Mouse (Mus musculus): Measurements from ENCODE around the gene Ggta1. TPM values are rescaled to one million over a fixed set of nuclear protein-coding genes. Genes with fewer than 3 reads are reported as not detected.

Gene Ggta1
- polyA plus RNA-seq, 1 experiment = 3.5 TPM

DNA sequence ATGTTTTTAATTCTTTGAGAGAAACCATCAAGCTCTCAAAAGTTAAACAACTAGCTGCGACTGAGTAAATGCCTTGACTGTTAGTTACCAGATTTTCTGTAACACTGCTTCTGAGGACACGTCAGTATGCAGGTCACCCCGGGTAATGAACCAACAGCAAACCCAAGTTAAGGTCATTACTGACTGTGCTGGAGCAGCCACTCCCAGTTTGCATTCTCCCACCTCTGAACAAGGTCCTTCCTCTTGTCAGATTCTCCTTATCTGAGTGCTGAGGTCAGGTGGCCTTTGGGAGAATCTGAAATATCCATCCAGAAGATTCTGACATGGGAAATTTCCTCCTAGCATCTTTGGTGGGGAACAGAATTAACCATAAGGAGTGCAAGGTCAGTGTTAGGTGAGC is 4.8 kb upstream of the Ggta1 start:
- 30% methylated on average over 3 of the region's 3 CpGs for WGBS
- H3K36me3 ChIP-seq (ENCODE audit: control insufficient read depth, insufficient read depth, low read length) = no peaks in the 10 kb centered on the region

DNA sequence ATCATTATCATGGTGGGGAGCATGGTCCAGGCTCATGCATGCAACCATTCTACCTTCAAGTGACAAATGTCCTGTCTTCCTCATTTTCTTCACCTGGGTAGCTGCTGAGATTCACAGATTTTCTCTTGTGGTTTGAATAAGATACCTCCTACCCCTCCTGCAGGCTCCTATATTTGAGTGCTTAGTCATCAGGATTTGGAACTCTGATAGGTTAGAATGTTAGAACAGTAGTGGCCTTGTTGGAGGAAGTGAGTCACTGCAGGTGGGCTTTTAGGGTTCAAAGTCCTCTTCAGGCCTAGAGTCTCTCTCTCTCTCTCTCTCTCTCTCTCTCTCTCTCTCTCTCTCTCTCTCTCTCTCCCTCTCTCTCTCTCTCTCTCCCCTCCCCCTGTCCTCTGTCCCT is 2.6 kb upstream of the Ggta1 start:
- Histone ChIP-seq H3K36me3 (ENCODE audit: control insufficient read depth, insufficient read depth, low read length) (no peaks in the 10 kb centered on the region), H3K27me3 (ENCODE audit: control insufficient read depth, insufficient read depth, low read length) (peaks cover 13% of the 10 kb centered on the region), H3K4me1 (ENCODE audit: control insufficient read depth, insufficient read depth, insufficient read length, low read length) (peaks cover 4% of the 10 kb centered on the region), H3K27ac (ENCODE audit: insufficient read depth, low read depth, low read length) (no peak overlapping the region), H3K4me3 (ENCODE audit: low read depth, low read length) (no peak overlapping the region)
- TF ChIP-seq CTCF (IDR thresholded peaks at IDR 0.05; ENCODE audit: extremely low read depth, insufficient read length, insufficient replicate concordance, low read depth, low read length) = no peak

More for the DNA sequence above, 4.8 kb upstream of the Ggta1 start:
- no peak for TF ChIP-seq CTCF (IDR thresholded peaks at IDR 0.05; ENCODE audit: extremely low read depth, insufficient read length, insufficient replicate concordance, low read depth, low read length)
- no peak for TF ChIP-seq POLR2A (IDR thresholded peaks at IDR 0.05; ENCODE audit: low read depth, low read length)
- H3K27ac ChIP-seq (ENCODE audit: insufficient read depth, low read depth, low read length) = no peak overlapping the region
- H3K27me3 ChIP-seq (ENCODE audit: control insufficient read depth, insufficient read depth, low read length) = peaks cover 2% of the 10 kb centered on the region; the same call in 1 of the 2 replicates
- peaks cover 3% of the 10 kb centered on the region; the same call in 1 of the 2 replicates for H3K4me1 ChIP-seq (ENCODE audit: control insufficient read depth, insufficient read depth, insufficient read length, low read length)
- H3K4me3 ChIP-seq (ENCODE audit: low read depth, low read length) = no peak overlapping the region

DNA sequence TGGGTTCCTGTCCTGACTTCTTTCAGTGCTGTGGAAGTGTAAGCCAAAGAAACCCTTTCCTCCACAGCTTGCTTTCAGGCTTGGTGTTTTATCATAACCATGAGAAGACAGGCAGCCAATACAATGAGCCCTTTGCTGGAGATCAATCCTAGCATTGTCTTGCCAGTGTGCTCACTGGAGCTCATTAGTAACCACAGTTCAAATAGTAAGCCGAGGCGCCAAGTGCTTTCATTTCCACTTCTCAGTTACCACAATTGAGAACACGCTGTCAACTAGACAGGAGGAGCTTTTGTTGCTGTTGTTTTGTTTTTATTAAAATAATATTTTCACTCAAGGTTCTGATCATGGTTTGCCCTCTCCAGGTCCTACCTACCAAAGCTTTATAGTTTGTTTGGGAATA is 1.5 kb upstream of the Ggta1 start:
- peaks cover 13% of the 10 kb centered on the region for H3K27me3 ChIP-seq (ENCODE audit: control insufficient read depth, insufficient read depth, low read length)
- peaks cover 4% of the 10 kb centered on the region for H3K4me1 ChIP-seq (ENCODE audit: control insufficient read depth, insufficient read depth, insufficient read length, low read length)
- H3K36me3 ChIP-seq (ENCODE audit: control insufficient read depth, insufficient read depth, low read length) = no peaks in the 10 kb centered on the region
- no peak overlapping the region for H3K4me3 ChIP-seq (ENCODE audit: low read depth, low read length)
- peak overlapping the region; percentile 57 for H3K27ac ChIP-seq (ENCODE audit: insufficient read depth, low read depth, low read length)
- TF ChIP-seq POLR2A (IDR thresholded peaks at IDR 0.05; ENCODE audit: low read depth, low read length) = no peak
- no peak for TF ChIP-seq CTCF (IDR thresholded peaks at IDR 0.05; ENCODE audit: extremely low read depth, insufficient read length, insufficient replicate concordance, low read depth, low read length)
- WGBS = 64% methylated on average over 3 of the region's 3 CpGs

DNA sequence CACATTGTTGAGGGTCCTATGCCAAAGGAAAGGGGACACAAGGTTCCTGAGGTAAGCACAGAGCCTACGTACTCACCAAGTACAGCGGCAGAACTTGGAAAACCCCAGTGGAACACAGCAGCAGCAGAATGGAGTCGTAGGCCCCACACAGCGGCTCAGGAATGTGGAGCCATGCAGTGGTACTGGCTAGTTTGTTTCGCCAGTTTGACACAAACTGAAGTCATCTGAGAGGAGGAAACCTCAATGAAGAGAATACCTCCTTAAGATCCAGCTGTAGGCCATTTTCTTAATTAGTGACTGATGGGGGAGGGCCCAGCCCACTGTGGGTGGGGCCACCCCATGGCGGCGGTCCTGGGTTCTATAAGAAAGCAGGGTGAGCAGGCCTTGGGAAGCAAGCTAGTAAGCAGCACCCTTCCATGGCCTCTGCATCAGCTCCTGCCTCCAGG is 1.1 kb upstream of the Ggta1 start:
- TF ChIP-seq POLR2A (IDR thresholded peaks at IDR 0.05; ENCODE audit: low read depth, low read length) (no peak), CTCF (IDR thresholded peaks at IDR 0.05; ENCODE audit: extremely low read depth, insufficient read length, insufficient replicate concordance, low read depth, low read length) (no peak)
- peaks cover 4% of the 10 kb centered on the region for H3K4me1 ChIP-seq (ENCODE audit: control insufficient read depth, insufficient read depth, insufficient read length, low read length)
- no peak overlapping the region for H3K4me3 ChIP-seq (ENCODE audit: low read depth, low read length)
- peak overlapping the region; percentile 57 for H3K27ac ChIP-seq (ENCODE audit: insufficient read depth, low read depth, low read length)
- H3K36me3 ChIP-seq (ENCODE audit: control insufficient read depth, insufficient read depth, low read length) = no peaks in the 10 kb centered on the region
- H3K27me3 ChIP-seq (ENCODE audit: control insufficient read depth, insufficient read depth, low read length) = peaks cover 13% of the 10 kb centered on the region
- 78% methylated on average over 7 of the region's 7 CpGs for WGBS

DNA sequence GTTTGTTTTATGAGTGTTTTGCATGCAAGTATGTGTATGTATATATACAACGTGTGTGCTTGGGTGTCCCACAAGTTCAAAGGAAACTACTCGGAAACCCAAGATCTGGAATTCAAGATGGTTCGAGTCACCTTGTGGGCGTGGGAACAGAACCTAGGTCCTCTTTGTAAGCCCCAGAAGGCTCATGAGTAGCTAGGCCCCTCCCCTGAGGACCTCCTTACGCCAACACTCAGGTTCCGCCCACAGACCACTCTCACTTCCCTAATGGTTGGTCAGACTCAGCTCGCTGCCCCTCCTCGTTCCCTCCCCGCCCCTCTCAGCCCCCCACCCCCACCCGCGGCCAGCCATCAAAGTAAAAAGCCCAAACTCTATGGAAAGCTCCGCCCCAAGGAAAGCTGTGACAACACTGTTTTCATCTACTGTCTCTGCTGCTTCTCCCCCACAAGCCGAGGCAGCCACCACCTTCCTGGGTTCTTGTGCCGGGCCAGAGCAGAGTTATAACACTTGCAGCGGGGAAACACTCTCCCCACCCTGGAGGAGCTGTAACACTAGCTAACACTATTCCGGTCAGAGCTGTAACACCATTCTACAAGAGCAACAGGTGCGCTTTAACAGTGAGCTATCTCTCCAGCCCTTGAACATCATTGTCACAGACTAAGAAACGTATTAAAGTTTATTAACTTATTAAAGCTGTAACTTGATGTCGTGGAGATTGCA is 499 bp upstream of the Ggta1 start:
- Histone ChIP-seq H3K4me1 (ENCODE audit: control insufficient read depth, insufficient read depth, insufficient read length, low read length) (peaks cover 4% of the 10 kb centered on the region), H3K27ac (ENCODE audit: insufficient read depth, low read depth, low read length) (peak overlapping the region; percentile 57), H3K36me3 (ENCODE audit: control insufficient read depth, insufficient read depth, low read length) (no peaks in the 10 kb centered on the region), H3K27me3 (ENCODE audit: control insufficient read depth, insufficient read depth, low read length) (peaks cover 13% of the 10 kb centered on the region), H3K4me3 (ENCODE audit: low read depth, low read length) (no peak overlapping the region)
- TF ChIP-seq CTCF (IDR thresholded peaks at IDR 0.05; ENCODE audit: extremely low read depth, insufficient read length, insufficient replicate concordance, low read depth, low read length) (no peak), POLR2A (IDR thresholded peaks at IDR 0.05; ENCODE audit: low read depth, low read length) (no peak)
- 47% methylated on average over 19 of the region's 19 CpGs for WGBS

DNA sequence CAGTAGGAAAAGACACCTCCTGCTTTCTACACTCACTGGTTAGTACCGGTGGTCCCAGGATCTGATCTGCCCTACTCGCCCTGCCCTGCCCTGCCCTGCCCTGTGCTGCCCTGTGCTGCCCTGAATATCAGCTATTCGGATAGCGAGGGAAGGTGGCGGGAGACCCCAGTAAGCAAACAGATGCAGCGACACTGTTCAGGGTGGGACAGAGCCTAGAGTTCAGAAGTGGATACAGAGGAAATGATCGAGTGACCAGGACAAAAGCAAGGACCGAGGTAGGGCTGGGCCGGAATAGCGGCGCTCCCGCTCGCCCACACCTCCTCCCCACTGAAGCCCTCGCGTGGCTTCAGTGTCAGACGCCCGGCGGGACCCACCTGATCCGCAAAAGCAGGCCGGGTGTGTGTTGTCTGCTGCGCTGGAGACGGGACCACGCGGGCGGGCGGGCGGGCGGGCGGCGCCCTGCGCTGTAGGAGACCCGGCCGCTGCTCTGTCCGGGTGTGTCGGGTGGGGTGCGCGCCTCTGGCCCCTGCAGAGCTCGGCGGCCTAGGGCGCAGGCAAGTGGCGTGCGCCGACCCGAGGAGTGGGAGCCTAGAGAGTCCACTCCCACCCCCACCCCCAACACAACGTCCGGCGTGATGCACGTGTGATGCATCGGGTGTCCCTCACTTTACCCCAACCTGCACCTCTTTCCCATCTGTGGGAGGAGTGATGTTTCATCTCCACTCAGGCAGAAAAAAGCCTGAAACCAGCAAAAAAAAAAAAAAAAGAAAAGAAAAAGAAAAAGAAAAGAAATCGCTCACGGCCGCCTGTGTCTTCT is 852 bp downstream of the Ggta1 start:
- WGBS = 2% methylated on average over 52 of the region's 52 CpGs
- TF ChIP-seq POLR2A (IDR thresholded peaks at IDR 0.05; ENCODE audit: low read depth, low read length) = no peak
- Histone ChIP-seq H3K4me1 (ENCODE audit: control insufficient read depth, insufficient read depth, insufficient read length, low read length) (peaks cover 2% of the 10 kb centered on the region; the same call in 1 of the 2 replicates), H3K27me3 (ENCODE audit: control insufficient read depth, insufficient read depth, low read length) (peaks cover 13% of the 10 kb centered on the region), H3K27ac (ENCODE audit: insufficient read depth, low read depth, low read length) (peak overlapping the region; percentile 73), H3K4me3 (ENCODE audit: low read depth, low read length) (peak overlapping the region; percentile 63), H3K36me3 (ENCODE audit: control insufficient read depth, insufficient read depth, low read length) (no peaks in the 10 kb centered on the region)

Measured in small intestine, adult 2 months (tissue).